Mouse (Mus musculus): Measurements from ENCODE around the gene Zbtb49. TPM values are rescaled to one million over a fixed set of nuclear protein-coding genes. Genes with fewer than 3 reads are reported as not detected.

Zbtb49 gene
- total RNA-seq, 4 experiments from 2014 or later = 2.4 to 3.8 (median 3.3) TPM

GRCm38 (mm10) chr5:38195941-38196340 lies 24.3 kb downstream of the Zbtb49 start:
- DNase-seq (ENCODE audit: low spot score in 2 of 2) = no peak

GRCm38 (mm10) chr5:38194946-38195345 lies 25.3 kb downstream of the Zbtb49 start:
- no peak for DNase-seq (ENCODE audit: low spot score in 2 of 2)

- DNase-seq (ENCODE audit: low spot score in 2 of 2) = no peak
Measured at GRCm38 (mm10) chr5:38190907-38191306, 29.4 kb downstream of the Zbtb49 start.

GRCm38 (mm10) chr5:38187006-38187405 lies 33.3 kb downstream of the Zbtb49 start:
- no peak for DNase-seq (ENCODE audit: low spot score in 2 of 2)

- DNase-seq (ENCODE audit: low spot score in 2 of 2) = no peak
Measured at GRCm38 (mm10) chr5:38184688-38185285, 35.5 kb downstream of the Zbtb49 start.

- DNase-seq (ENCODE audit: low spot score in 2 of 2) = no peak
Measured at GRCm38 (mm10) chr5:38174256-38174912, 45.9 kb downstream of the Zbtb49 start.

- DNase-seq (ENCODE audit: low spot score in 2 of 2) = no peak
Measured at GRCm38 (mm10) chr5:38173766-38174165, 46.5 kb downstream of the Zbtb49 start.

GRCm38 (mm10) chr5:38168497-38168896 lies 51.8 kb downstream of the Zbtb49 start:
- DNase-seq (ENCODE audit: low spot score in 2 of 2) = no peak

GRCm38 (mm10) chr5:38159634-38160413 lies 60.4 kb downstream of the Zbtb49 start, which contains the start of gene Nsg1:
TSS of gene Nsg1 (minus strand) at chr5:38159907.
- no peak for DNase-seq (ENCODE audit: low spot score in 2 of 2)

- DNase-seq (ENCODE audit: low spot score in 2 of 2) = peak in 1 of 2 experiments; percentile 7
Measured at GRCm38 (mm10) chr5:38158947-38159633, 61.2 kb downstream of the Zbtb49 start.

- no peak for DNase-seq (ENCODE audit: low spot score in 2 of 2)
Measured at GRCm38 (mm10) chr5:38158501-38158946, 61.7 kb downstream of the Zbtb49 start.

- DNase-seq (ENCODE audit: low spot score in 2 of 2) = no peak
Measured at GRCm38 (mm10) chr5:38157481-38158020, 62.7 kb downstream of the Zbtb49 start.

GRCm38 (mm10) chr5:38153636-38154035 lies 66.6 kb downstream of the Zbtb49 start:
- DNase-seq (ENCODE audit: low spot score in 2 of 2) = no peak

- no peak for DNase-seq (ENCODE audit: low spot score in 2 of 2)
Measured at GRCm38 (mm10) chr5:38152201-38153108, 67.8 kb downstream of the Zbtb49 start.

- no peak for DNase-seq (ENCODE audit: low spot score in 2 of 2)
Measured at GRCm38 (mm10) chr5:38151264-38151663, 69.0 kb downstream of the Zbtb49 start.

- no peak for DNase-seq (ENCODE audit: low spot score in 2 of 2)
Measured at GRCm38 (mm10) chr5:38146524-38146923, 73.7 kb downstream of the Zbtb49 start.

- no peak for DNase-seq (ENCODE audit: low spot score in 2 of 2)
Measured at GRCm38 (mm10) chr5:38140893-38141292, 79.4 kb downstream of the Zbtb49 start.

Measured in gastrocnemius, adult 8-10 months (tissue).